Mouse (Mus musculus) urinary bladder, adult 18-20 months (tissue): ENCODE measurements around the gene Parp16.
"Not testable (repeated sequence)": the region's sequence is repeated elsewhere in the genome, so short reads cannot be mapped to it uniquely, and the experiment has no call there.

Experiments
- DNase-seq, 2 experiments: peaks; one replicate each; pipeline ENCODE4 v3.0.0; 2022; ENCODE audit warnings: low spot score in 2 of 2, mixed read lengths in 2 of 2

Parp16 gene

GRCm38 (mm10) chr9:65178336-65179213 is 16.6 kb upstream of the Parp16 start:
- no peak for DNase-seq

DNA sequence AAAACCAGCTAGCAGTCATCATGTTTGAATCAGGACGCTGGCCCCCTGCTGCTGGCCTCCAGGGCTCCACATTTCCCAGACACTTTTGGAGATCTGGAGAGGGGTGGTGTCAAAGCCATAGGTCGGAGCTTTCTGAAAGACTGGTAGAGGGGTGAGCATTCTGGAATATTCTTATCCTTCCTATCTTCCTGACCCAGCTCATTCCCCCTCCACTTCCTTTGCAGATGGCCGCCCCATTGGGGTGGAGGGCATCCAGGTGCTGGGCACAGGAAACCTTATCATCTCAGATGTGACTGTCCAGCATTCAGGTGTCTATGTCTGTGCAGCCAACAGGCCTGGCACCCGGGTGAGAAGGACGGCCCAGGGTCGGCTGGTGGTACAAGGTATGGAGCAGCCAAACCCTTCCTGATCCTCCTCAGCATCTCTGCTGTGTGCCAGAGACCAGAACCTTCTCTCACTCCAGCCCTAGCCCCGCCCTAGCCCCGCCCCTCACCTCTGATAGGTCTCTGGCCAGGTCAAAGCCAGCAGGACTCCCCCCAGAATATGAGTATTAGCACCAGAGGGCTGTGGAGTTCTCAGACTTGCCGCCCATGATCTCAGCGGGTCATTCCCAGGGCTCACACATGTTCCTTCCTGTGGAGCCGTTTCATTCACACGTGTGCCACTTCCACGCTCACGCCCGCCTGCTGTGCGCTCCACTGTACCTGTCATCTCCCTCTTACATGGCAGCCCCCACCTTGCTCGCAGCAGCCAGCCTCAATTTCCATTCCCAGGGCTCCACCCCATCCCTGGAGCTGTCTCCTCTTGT is 15.1 kb upstream of the Parp16 start:
- no peak for DNase-seq

DNA sequence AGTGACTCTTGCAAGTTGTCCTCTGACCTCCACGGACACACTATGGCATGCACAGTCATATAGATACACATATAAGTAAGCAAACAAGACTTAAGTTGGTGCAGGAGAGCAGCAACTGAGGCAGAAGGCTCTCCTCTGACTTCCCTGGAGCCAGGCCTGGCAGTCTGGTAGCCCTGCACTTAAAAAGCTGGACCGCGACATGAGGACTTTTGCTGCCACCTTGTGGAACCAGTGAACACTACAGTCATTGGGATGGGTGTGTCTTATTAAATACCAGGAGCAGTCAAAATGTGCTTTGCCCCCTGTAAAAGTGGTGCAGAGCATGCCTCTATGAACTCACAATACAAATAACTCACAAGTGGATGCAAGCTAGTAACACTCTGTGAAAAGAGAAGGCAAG is 6.6 kb upstream of the Parp16 start:
- peak; percentile 63 to 68 for DNase-seq

GRCm38 (mm10) chr9:65190306-65190705 is 4.8 kb upstream of the Parp16 start:
- no peak for DNase-seq

- DNase-seq, result no peak
Measured at GRCm38 (mm10) chr9:65191389-65191754, 3.8 kb upstream of the Parp16 start.

- no peak for DNase-seq
Measured at GRCm38 (mm10) chr9:65191755-65192469, 3.2 kb upstream of the Parp16 start.

DNA sequence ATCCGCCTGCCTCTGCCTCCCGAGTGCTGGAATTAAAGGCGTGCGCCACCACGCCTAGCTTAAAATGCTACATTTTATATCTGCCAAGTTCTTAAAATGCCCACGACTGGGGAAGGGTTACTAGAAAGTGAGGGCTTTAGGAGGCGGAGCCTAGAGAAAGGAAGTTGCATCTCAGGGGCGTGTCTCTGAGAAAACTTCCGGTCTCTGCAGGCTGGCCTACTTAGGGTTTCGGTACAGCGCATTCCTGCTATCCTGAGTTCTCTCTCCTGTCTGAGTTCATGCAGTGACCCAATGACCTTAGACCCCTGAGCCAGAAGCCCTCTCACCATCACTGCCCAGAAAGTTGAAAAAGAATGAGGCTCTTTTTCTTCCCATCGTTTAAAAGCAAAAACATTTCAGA is 1.9 kb upstream of the Parp16 start:
- no peak for DNase-seq

GRCm38 (mm10) chr9:65195621-65195981 is 448 bp downstream of the Parp16 start:
- no peak for DNase-seq

DNA sequence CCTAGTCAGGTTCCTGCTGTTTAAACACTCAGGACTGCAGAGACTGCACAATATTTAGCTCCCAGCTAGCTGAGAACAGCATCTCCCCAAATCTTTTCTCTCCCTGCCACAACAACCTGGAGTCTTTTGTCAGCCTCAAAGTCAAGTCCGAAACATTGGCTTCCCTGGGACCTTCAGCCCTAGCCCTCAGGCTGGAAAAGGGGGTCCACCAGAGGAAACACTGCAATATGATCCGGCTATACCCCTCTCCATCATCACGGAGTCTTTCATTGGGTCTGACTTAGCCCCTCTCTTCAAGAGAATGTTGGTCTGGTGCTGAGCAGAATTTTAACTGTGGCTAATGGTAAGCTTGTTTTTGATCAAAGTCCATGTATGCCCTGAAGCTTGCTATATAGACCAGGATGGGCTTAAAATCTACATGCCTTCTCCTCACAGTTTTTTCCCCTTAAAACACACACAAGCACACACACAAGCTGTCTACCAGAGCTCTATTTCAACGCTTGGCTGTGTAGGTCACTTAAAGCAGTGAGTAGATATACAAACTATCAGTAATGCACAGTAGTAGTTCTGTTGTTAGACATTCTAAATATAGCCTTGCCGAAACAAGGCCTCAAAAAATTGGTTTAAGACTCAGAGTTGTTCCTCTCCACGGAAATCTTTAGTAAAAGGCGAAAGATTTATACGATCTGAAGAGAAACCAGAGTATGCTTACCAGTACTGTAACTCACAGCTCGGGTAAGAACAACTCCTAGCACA is 1.0 kb downstream of the Parp16 start:
- no peak for DNase-seq

DNA sequence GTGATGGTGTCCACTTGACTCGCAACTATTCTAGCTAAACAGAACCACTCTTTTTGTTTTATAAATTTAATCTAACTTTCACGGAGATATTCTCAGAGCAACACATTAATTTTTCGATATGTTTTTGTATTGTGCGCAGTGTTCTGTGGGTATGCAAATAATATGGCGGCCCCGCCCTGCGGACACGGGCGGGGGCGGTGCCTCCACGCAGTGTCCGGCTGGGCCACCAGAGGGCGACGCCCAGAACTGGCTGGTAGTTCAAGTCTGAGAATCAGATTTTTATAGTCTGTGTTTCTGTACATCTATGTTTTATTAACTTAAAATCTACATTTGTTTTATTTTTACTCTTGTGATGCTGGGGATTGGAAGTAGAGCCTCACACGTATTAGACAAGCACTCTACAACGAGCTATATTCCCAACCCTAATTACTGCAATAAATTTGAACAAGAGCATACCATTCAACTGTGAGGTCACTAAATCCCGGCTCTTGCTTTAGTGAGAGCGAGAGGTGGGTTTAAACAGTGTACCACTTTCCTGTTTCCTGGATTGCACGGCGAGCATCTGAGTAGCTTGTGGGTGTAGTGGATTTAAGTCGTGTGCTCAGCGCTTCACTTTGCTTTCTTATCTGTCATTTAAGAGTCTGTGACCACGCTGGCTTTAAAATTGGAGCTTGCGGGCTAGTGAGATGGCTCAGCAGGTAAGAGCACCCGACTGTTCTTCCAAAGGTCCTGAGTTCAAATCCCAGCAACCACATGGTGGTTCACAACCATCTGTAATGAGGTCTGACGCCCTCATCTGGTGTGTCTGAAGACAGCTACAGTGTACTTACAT is 1.8 kb downstream of the Parp16 start:
- DNase-seq, result peak; percentile 87 to 96

DNA sequence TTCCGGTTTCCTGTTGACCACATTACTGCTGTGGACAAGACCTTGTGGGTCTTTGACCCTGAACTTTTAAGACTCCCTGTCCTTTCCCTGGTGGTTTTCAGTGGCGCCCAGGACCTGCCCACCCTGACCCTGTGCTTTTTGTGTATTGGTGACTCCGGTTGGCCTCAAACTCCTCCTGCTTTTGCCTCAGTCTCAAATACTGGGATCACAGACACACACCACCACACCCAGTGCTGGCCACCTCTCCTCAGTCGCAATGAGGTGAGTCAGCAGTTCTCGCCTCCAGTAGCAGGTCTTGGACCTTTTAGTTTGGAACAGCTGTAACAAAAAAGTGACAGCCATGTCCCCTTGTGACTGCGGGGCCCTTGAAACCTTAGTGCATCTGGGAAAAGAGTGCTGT is 2.7 kb downstream of the Parp16 start:
- no peak for DNase-seq

DNA sequence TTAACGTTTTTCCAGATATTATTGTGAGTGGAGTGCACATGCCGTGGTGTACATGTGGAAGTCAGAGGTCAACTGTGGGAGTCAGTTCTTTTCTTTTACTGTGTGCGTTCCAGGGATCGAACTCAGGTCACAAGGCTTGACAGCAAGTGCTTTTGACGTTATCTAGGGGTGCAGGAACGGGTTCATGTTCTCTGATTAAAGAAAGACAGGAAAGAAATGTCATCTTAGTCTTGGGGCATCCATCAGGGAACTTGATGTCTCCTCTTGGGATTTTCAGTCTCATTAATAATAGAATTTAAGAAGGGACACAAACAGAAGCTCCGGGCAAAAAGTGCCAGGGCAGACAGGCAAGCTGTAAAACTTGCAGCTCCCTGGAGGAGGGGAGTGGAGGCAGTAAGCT is 4.6 kb downstream of the Parp16 start:
- no peak for DNase-seq

DNA sequence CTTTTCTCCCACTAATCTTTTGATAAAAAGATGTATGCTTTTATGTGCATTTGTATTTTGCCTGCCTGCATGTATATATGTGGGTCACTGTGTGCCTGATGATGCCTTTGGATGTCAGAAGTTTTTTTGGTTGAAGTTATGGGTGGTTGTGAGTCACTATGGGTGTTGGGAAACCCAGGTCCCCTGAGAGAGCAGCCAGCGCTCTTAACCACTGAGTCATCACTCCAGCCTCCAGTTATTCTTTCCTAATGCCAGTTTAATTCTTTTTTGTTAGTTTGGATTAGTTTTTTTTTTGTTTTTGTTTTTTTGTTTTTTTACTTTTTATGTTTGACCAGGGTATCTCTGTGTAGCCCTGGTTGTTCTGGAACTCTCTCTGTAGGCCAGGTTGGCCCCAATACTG is 5.5 kb downstream of the Parp16 start:
- peak in 1 of 2 experiments; percentile 55 for DNase-seq

GRCm38 (mm10) chr9:65201021-65201380 is 5.8 kb downstream of the Parp16 start:
- no peak for DNase-seq

- peak; percentile 58 to 67 for DNase-seq
Measured at GRCm38 (mm10) chr9:65201381-65202164, 6.4 kb downstream of the Parp16 start.

- no peak for DNase-seq
Measured at GRCm38 (mm10) chr9:65202165-65202754, 7.1 kb downstream of the Parp16 start.

- no peak for DNase-seq
Measured at GRCm38 (mm10) chr9:65205049-65205815, 10.1 kb downstream of the Parp16 start.

- DNase-seq, result not testable (repeated sequence)
Measured at GRCm38 (mm10) chr9:65207041-65207815, 12.1 kb downstream of the Parp16 start.
